Mouse (Mus musculus) liver, postnatal 0 days (tissue): ENCODE measurements around the gene Hexim1.

Experiments used
- CTCF ChIP-seq: sonication (generic); IDR thresholded peaks from 2 replicates; pipeline ENCODE4 v1.5.1; 2016; ENCODE audit warnings: antibody characterized with exemption, low read depth
- EP300 ChIP-seq: IDR thresholded peaks from 2 replicates; pipeline ENCODE4 v1.6.1; 2016; ENCODE audit warnings: antibody characterized with exemption, low read depth, mild to moderate bottlenecking

- TF ChIP-seq CTCF (no peak), EP300 (no peak)
Measured at GRCm38 (mm10) chr11:103095801-103096200, 20.2 kb upstream of the Hexim1 start.
